Mouse (Mus musculus) mesoderm, embryonic 11.5 days (tissue): Measurements from ENCODE around the gene Hif1an.

Experiments used
- DNase-seq: peaks from one replicate; pipeline ENCODE4 v3.0.0-alpha.2; 2012; ENCODE audit warnings: low read depth, low spot score

Gene Hif1an

GRCm38 (mm10) chr19:44564006-44564405 is 1.4 kb downstream of the Hif1an start:
- no peak for DNase-seq

- no peak for DNase-seq
Measured at GRCm38 (mm10) chr19:44567763-44568162, 5.1 kb downstream of the Hif1an start.

DNA sequence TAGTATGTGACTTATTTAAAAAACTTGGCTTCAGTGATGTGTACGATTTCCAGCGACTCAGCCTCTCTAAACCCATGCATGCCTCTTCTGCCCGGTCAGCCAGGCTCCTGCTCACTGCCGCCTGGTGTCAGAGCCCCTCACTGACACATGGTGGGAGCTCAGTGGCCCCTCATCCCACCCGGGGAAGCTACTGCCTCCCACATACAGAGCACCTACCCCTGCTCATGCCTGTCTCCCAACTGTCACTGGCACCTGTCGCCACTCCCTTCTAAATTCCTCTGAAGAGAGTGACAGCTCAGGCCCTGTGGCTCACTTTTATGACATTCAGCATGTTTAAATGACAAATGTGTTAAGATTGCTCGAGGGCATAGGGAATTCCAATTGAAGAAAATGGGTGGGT is 13.6 kb downstream of the Hif1an start:
- no peak for DNase-seq

DNA sequence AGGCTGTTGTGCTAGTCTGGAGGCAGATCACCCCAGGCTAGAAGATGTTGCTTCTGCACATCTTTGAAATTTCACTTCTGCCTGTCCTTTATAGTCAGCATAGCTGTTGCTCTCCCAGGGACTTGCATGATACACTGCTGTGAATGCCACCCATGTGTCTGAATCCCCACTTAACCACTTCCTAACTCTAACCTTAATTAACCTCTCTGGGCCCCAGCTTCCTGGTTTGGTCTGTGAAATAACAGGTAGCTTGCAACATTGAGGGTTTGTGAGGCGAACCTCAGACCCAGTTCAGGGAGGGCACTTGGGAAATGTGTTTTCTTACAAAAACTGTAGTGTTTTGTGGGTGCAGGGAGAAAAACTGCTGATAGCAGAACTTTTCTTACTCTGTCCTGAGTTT is 15.4 kb downstream of the Hif1an start:
- DNase-seq = no peak

GRCm38 (mm10) chr19:44582103-44582502 is 19.5 kb downstream of the Hif1an start:
- no peak for DNase-seq

- DNase-seq = peak; percentile 93
Measured at GRCm38 (mm10) chr19:44582638-44583309, 20.1 kb downstream of the Hif1an start.

DNA sequence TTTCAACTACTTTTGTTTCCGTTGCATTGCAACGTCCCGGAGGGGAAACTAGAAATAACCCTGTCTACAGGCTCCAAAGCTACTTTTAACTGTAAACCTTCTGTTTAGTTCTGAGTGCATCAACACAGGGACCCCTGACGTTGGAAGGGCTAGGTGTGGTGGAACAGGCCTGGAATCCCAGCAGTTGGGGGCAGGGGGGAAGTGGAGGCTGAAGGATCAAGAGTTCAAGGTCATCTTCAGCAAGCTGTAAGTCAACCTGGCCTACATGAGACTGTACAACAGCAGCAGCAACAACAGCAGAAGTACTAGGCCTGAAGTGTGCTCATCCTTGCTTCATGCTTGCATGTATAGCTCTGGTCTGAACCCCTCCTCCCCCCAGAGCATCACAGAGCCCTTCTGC is 25.4 kb downstream of the Hif1an start:
- no peak for DNase-seq

GRCm38 (mm10) chr19:44589591-44590223 is 27.1 kb downstream of the Hif1an start:
- no peak for DNase-seq

DNA sequence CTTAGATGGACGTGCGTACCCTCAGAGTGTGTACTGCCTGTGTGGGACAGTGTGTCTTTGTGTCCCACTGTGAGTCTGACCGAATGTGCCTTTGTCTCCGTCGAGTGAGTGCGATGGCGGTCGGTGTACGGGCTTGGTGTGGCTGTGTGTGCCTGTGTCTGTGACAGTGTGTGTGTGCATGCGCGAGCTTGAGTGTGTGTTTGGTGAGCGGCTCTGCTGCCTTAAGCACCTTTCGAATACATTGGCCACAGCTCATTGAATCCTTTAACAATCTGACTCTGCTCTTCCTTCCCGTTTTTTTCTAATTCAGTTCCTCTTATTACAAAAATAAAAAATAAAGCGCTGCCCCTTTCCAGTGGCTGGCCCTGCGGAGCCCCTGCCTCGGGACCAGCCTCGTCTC is 28.3 kb downstream of the Hif1an start:
- no peak for DNase-seq

GRCm38 (mm10) chr19:44591638-44592037 is 29.0 kb downstream of the Hif1an start:
- no peak for DNase-seq

- no peak for DNase-seq
Measured at GRCm38 (mm10) chr19:44594180-44594579, 31.5 kb downstream of the Hif1an start.

DNA sequence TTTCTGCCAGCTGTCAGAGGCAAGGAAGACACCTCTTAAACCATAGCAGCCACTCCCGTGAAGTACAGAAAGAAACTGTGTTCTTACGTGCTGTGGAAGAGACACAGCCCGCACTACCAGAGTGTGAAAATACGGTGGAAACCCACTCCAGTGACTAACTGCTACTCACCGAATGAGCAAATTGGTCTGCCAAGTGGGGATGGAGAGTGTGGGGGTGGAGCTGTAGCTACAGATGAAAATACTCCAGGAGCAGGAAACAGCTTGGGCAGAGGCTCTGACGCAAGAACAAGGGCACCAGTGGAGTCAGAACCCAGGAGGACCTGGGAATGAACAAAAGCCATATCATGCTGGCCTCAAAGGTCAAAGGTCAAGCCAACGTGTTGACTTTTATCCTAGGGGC is 55.5 kb downstream of the Hif1an start:
- DNase-seq = peak; percentile 9
